Mouse (Mus musculus): ENCODE data around the gene Thtpa. TPM values are rescaled to one million over a fixed set of nuclear protein-coding genes. Genes with fewer than 3 reads are reported as not detected.

The Thtpa gene
- polyA plus RNA-seq, 1 experiment from 2014 or later = 19.2 TPM

DNA sequence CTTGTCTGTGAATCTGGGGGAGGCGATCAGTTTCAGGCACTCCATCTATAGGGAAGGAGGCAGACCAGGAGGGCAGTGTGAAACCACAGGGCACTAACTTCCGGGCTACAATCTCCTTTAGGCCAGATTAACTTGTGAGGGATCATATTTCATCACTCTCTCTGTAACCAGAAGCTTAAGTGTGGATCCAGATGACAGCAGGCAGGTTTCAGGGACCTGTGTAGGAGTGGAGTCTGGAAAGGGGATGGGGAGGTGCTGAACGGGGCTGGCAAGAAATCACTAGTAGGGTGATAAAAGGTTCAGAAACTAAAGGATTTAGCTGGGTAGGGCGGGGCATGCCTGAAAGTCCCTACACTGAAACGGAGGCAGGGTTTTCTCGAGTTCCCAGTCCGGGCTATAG, 10.8 kb downstream of the Thtpa start:
- H3K4me1 ChIP-seq (ENCODE audit: insufficient read depth) = peaks cover 5% of the 10 kb centered on the region; the same call in 1 of the 2 replicates
- peak overlapping the region; percentile 53; the same call in 1 of the 2 replicates for H3K9ac ChIP-seq
- peaks cover 11% of the 10 kb centered on the region for H3K27me3 ChIP-seq (ENCODE audit: insufficient read depth, low read length)
- TF ChIP-seq CTCF (IDR thresholded peaks at IDR 0.05; ENCODE audit: low read depth) = no peak
- peak overlapping the region; percentile 49 for H3K4me3 ChIP-seq (ENCODE audit: low read depth, low read length)
- WGBS = 5% methylated on average over 7 of the region's 7 CpGs
- peak overlapping the region; percentile 79 for H3K4me2 ChIP-seq
- H3K36me3 ChIP-seq (ENCODE audit: insufficient read depth) = peaks cover 5% of the 10 kb centered on the region; the same call in 1 of the 2 replicates
- H3K27ac ChIP-seq (ENCODE audit: low read depth) = no peak overlapping the region
- H3K9me3 ChIP-seq (ENCODE audit: low read depth, low read length) = no peaks in the 10 kb centered on the region
- DNase-seq = no peak
- ATAC-seq (ENCODE audit: insufficient read depth) = no peak

DNA sequence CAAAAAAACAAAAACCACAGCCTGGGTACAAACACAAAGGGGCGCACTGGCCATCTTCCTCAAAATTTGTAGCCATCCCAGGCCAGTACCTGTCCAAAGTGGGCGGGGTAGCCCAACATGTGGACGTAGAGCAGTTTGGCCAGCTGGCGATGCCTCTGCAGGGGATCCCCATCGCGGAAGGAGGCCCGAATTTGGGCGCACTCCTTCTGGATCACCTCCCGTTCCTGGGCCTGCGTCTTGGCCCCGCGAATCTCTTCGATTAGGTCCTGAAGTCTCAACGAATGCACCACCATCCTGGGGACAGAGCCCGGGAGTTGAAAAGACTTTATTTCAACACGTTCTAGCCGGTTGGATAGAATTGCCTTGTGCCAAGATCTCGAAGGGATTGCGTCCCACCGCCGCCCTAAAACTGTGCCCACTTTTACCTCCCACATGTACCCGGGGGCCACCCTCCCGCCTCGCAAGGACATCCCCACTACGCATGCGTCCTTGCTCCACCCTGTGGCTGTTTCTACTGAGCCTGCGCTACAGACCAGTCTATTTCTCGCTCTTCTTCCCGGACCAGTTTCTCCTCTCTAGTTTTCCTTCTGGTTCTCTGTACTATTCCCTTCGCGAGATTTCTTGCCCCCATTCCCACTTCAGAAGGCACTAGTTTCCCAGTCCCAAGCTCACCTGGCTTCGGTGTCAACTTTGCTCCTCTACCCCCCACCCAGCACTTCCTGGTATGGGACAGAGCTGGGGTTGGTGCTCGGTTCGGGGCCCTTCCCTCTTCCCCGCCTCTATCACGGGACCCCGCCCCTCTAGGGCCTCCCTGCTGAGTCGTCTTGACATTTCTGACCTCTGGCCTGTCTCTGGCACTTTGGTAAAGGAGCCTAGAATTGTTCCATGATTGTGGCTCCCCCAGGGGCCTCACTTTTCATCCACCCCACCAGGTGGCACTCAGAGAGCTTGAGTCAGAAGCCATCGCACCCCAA, 11.5 kb downstream of the Thtpa start, which contains the start of gene Ap1g2:
Gene Ap1g2, minus strand, starts transcription at position 758 of the 974 bp plus-strand sequence.
- H3K27me3 ChIP-seq (ENCODE audit: insufficient read depth, low read length) = peaks cover 18% of the 10 kb centered on the region
- peak within 1 kb of the TSS; percentile 53 for H3K9ac ChIP-seq
- TF ChIP-seq CTCF (IDR thresholded peaks at IDR 0.05; ENCODE audit: low read depth) = peak; percentile 40
- peak within 1 kb of the TSS; percentile 42 for H3K27ac ChIP-seq (ENCODE audit: low read depth)
- peak within 1 kb of the TSS; percentile 49 for H3K4me3 ChIP-seq (ENCODE audit: low read depth, low read length)
- H3K36me3 ChIP-seq (ENCODE audit: insufficient read depth) = peaks cover 3% of the 10 kb centered on the region; the same call in 1 of the 2 replicates
- H3K4me1 ChIP-seq (ENCODE audit: insufficient read depth) = peaks cover 5% of the 10 kb centered on the region; the same call in 1 of the 2 replicates
- 1% methylated on average over 39 of the region's 39 CpGs for WGBS
- no peaks in the 10 kb centered on the region for H3K9me3 ChIP-seq (ENCODE audit: low read depth, low read length)
- DNase-seq = peak; percentile 86
- ATAC-seq (ENCODE audit: insufficient read depth) = peak; percentile 79
- peak within 1 kb of the TSS; percentile 79 for H3K4me2 ChIP-seq

DNA sequence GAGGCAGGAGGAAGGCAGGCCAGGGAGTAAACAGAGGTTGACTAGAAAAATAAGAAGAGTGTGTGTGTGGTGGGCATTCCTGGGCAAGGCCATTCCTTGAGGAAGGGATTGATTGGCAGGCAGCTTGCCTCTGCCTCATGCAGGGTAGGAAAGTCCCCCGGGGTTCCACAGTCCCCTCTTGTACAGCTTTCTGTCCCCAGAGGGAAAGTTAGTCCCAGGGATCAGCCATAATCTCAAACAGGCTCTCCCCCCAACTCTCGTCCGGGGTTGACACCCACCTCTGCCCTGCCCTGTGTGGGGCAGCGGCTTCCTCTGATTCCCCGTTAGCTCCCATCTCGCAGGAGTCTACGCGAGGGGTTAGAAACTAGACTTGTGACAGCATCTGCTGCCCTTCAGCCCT, 12.4 kb downstream of the Thtpa start:
- no peak overlapping the region for H3K27ac ChIP-seq (ENCODE audit: low read depth)
- H3K9me3 ChIP-seq (ENCODE audit: low read depth, low read length) = no peaks in the 10 kb centered on the region
- no peak overlapping the region for H3K9ac ChIP-seq
- ATAC-seq (ENCODE audit: insufficient read depth) (no peak), DNase-seq (no peak)
- peaks cover 5% of the 10 kb centered on the region; the same call in 1 of the 2 replicates for H3K4me1 ChIP-seq (ENCODE audit: insufficient read depth)
- H3K36me3 ChIP-seq (ENCODE audit: insufficient read depth) = no peaks in the 10 kb centered on the region; the same call in 1 of the 2 replicates
- TF ChIP-seq CTCF (IDR thresholded peaks at IDR 0.05; ENCODE audit: low read depth) = no peak
- no peak overlapping the region for H3K4me3 ChIP-seq (ENCODE audit: low read depth, low read length)
- peak overlapping the region; percentile 79; the same call in 1 of the 2 replicates for H3K4me2 ChIP-seq
- peaks cover 19% of the 10 kb centered on the region for H3K27me3 ChIP-seq (ENCODE audit: insufficient read depth, low read length)
- 77% methylated on average over 8 of the region's 8 CpGs for WGBS

DNA sequence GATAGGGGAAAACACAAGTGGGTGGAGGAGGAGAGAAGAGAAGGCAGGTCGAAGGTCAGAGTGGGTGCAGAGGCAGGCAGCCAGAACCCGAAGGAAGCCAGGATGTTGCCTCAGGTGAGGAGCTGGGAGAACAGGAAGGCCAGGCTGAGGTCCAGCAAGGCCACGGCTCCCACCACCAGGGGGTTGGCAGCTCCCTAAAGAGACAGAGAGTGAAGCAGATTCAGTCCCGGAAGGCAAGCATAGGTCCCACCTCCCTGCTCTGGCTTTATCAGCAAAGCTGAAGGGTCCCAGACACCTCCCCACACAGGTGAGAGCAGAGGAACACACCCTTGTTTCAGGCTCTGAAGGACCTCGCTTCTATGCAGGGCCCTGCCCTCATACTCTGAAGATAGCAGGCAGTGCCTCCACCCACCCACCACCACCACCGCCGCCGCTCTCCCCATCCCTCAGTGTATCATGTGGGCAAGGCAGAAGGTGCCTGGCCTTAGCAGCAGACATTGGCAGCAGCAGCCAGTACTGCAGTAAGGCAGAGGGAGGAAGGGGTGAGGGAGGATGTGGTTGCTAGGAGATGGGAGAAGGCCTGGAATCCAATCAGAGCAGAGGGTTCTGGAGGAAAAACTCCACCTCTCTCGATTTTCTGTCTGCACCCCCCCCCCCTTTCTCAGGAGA, 13.8 kb downstream of the Thtpa start:
- 35% methylated on average over 9 of the region's 9 CpGs for WGBS
- H3K27ac ChIP-seq (ENCODE audit: low read depth) = no peak overlapping the region
- DNase-seq = no peak
- peaks cover 26% of the 10 kb centered on the region for H3K27me3 ChIP-seq (ENCODE audit: insufficient read depth, low read length)
- no peak overlapping the region for H3K4me2 ChIP-seq
- no peaks in the 10 kb centered on the region for H3K36me3 ChIP-seq (ENCODE audit: insufficient read depth)
- no peak overlapping the region for H3K9ac ChIP-seq
- no peaks in the 10 kb centered on the region for H3K9me3 ChIP-seq (ENCODE audit: low read depth, low read length)
- peaks cover 5% of the 10 kb centered on the region; the same call in 1 of the 2 replicates for H3K4me1 ChIP-seq (ENCODE audit: insufficient read depth)
- TF ChIP-seq CTCF (IDR thresholded peaks at IDR 0.05; ENCODE audit: low read depth) = no peak
- no peak for ATAC-seq (ENCODE audit: insufficient read depth)
- H3K4me3 ChIP-seq (ENCODE audit: low read depth, low read length) = no peak overlapping the region

DNA sequence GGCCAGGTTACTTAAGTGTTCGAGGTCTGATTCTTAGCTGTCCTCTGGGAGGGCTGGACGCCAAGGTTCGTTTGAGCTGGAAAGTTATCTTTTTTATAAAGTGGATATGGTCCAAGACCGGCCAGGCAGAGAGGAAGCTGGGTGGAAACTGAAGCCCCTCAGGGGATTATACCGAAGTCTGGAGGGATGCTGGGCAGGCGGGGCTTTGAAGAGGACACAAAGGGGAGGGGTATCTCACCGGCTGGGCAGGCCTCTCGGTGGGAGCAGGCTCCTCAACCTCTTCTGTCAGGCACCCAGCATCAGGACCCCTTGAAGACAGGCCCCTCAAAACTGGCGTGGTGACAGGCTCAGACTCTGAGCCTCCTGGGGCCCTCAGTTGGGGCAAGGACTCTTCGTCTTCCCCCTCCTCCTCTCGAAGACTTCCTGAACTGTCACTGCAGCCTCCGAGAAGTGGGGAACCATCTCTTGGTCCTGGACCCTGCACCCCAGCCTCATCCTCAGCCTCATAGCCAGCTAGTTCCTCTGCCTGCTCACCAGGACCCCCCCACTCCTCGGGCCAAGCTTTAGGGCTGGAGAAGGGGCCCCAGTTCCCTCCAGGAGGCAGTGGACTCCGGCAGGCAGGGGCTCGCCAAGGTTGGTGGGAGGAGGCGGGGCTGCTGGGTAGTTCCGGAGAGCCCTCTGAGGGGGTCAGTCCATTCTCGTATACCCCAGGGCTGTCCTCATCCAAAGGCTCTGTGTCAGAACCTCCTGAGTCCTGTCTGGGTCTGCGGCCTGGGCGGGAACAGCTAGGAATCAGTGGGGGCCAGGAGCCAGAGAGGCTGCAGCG, 14.7 kb downstream of the Thtpa start:
- no peak for DNase-seq
- Histone ChIP-seq H3K4me3 (ENCODE audit: low read depth, low read length) (no peak overlapping the region), H3K27me3 (ENCODE audit: insufficient read depth, low read length) (peaks cover 36% of the 10 kb centered on the region), H3K27ac (ENCODE audit: low read depth) (no peak overlapping the region), H3K9me3 (ENCODE audit: low read depth, low read length) (no peaks in the 10 kb centered on the region), H3K36me3 (ENCODE audit: insufficient read depth) (no peaks in the 10 kb centered on the region), H3K9ac (no peak overlapping the region), H3K4me1 (ENCODE audit: insufficient read depth) (peaks cover 5% of the 10 kb centered on the region; the same call in 1 of the 2 replicates), H3K4me2 (no peak overlapping the region)
- 16% methylated on average over 21 of the region's 21 CpGs for WGBS
- ATAC-seq (ENCODE audit: insufficient read depth) = no peak
- TF ChIP-seq CTCF (IDR thresholded peaks at IDR 0.05; ENCODE audit: low read depth) = no peak

DNA sequence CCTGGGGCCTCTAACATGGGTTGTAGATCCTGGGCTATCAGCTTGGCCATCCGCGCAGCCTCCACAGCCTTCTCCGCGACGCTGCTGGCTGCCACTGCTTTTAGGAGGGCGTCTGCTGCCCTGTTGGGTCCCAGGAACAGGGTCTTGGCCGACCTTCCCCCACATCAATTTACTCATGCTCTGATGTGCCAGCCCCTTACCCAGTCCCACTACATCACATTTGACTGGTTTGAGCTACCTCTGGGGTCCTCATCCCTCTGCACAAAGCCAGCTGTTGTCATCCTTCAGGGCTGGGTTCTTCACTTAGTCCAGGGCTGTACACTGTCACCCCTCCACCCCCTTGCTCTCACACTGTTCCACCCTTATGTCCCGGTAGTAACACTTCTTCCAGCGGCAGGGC, 15.5 kb downstream of the Thtpa start:
- DNase-seq = no peak
- ATAC-seq (ENCODE audit: insufficient read depth) = no peak
- H3K4me3 ChIP-seq (ENCODE audit: low read depth, low read length) = no peak overlapping the region
- H3K36me3 ChIP-seq (ENCODE audit: insufficient read depth) = no peaks in the 10 kb centered on the region
- H3K27me3 ChIP-seq (ENCODE audit: insufficient read depth, low read length) = peaks cover 44% of the 10 kb centered on the region
- H3K9me3 ChIP-seq (ENCODE audit: low read depth, low read length) = no peaks in the 10 kb centered on the region
- peaks cover 5% of the 10 kb centered on the region; the same call in 1 of the 2 replicates for H3K4me1 ChIP-seq (ENCODE audit: insufficient read depth)
- no peak overlapping the region for H3K9ac ChIP-seq
- no peak for TF ChIP-seq CTCF (IDR thresholded peaks at IDR 0.05; ENCODE audit: low read depth)
- no peak overlapping the region for H3K27ac ChIP-seq (ENCODE audit: low read depth)
- 23% methylated on average over 9 of the region's 9 CpGs for WGBS
- no peak overlapping the region for H3K4me2 ChIP-seq

Measured in lung, embryonic 14.5 days (tissue).